Mouse (Mus musculus): ENCODE results near the gene Gm42878. TPM values are rescaled to one million over a fixed set of nuclear protein-coding genes. Genes with fewer than 3 reads are reported as not detected.

The Gm42878 gene
- total RNA-seq, 2 experiments from 2014 or later: 0.98 TPM; not detected in 1

GRCm38 (mm10) chr5:121585005-121585404 is 39.7 kb upstream of the Gm42878 start:
- intact Hi-C loops (cut with DNase I): no loop called here

GRCm38 (mm10) chr5:121583765-121584501 is 38.7 kb upstream of the Gm42878 start:
- TF ChIP-seq CTCF (IDR thresholded peaks at IDR 0.05): peak; percentile 56
- DNase-seq (ENCODE audit: extremely low spot score in 1 of 2, low spot score in 2 of 2): peak; percentile 60 to 71
- peak overlapping the region; percentile 72; the same call in 1 of the 2 replicates for H3K27ac ChIP-seq
- H3K4me3 ChIP-seq: no peak overlapping the region
- intact Hi-C loops (cut with DNase I): no loop called here

More at GRCm38 (mm10) chr5:121585005-121585404, 39.7 kb upstream of the Gm42878 start:
- no peak for DNase-seq (ENCODE audit: extremely low spot score in 1 of 2, low spot score in 2 of 2)
- no peak for TF ChIP-seq CTCF (IDR thresholded peaks at IDR 0.05)
- no peak overlapping the region for H3K4me3 ChIP-seq
- H3K27ac ChIP-seq: no peak overlapping the region

- no peak for DNase-seq (ENCODE audit: extremely low spot score in 1 of 2, low spot score in 2 of 2)
- no peak for TF ChIP-seq CTCF (IDR thresholded peaks at IDR 0.05)
- intact Hi-C loops (cut with DNase I): no loop called here
- H3K4me3 ChIP-seq: no peak overlapping the region
- H3K27ac ChIP-seq: no peak overlapping the region
These were observed 36.7 kb upstream of the Gm42878 start for GRCm38 (mm10) chr5:121581945-121582344.

DNA sequence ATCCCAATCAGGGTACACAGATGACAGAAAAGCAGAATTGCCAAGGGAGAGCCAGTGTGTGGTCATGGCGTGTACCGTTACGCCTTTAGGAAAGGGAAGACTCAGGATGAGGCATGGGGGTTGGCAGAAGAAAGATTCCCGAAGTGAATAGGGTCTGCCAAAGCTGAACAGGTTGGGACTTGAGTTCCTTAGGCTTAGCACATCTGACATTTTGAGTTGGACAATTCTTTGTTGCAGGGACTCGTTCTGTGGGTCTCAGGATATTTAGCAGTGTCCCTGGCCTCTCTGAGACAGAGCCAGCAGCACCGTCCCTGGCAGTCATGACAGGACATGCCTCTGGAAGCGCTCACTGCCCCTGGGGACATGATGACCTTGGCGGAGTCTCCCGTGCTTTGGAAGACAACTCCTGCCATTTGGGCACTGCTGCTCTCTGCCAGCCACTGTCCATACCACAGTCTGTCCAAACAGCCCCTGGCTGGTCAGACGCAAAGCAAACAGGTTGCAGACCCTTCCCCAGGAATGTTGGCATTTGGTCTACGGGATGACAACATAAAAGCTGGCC is 31.7 kb upstream of the Gm42878 start:
- TF ChIP-seq CTCF (IDR thresholded peaks at IDR 0.05): no peak
- Histone ChIP-seq H3K4me3 (no peak overlapping the region), H3K27ac (no peak overlapping the region)
- intact Hi-C loops (cut with DNase I): no loop called here
- no peak for DNase-seq (ENCODE audit: extremely low spot score in 1 of 2, low spot score in 2 of 2)

- intact Hi-C loops (cut with DNase I): no loop called here
- Histone ChIP-seq H3K4me3 (no peak overlapping the region), H3K27ac (no peak overlapping the region)
- no peak for DNase-seq (ENCODE audit: extremely low spot score in 1 of 2, low spot score in 2 of 2)
- no peak for TF ChIP-seq CTCF (IDR thresholded peaks at IDR 0.05)
These were observed 30.6 kb upstream of the Gm42878 start for GRCm38 (mm10) chr5:121575867-121576266.

GRCm38 (mm10) chr5:121574145-121574544 is 28.9 kb upstream of the Gm42878 start:
- DNase-seq (ENCODE audit: extremely low spot score in 1 of 2, low spot score in 2 of 2): no peak
- Histone ChIP-seq H3K4me3 (no peak overlapping the region), H3K27ac (no peak overlapping the region)
- TF ChIP-seq CTCF (IDR thresholded peaks at IDR 0.05): no peak
- intact Hi-C loops (cut with DNase I): no loop called here

DNA sequence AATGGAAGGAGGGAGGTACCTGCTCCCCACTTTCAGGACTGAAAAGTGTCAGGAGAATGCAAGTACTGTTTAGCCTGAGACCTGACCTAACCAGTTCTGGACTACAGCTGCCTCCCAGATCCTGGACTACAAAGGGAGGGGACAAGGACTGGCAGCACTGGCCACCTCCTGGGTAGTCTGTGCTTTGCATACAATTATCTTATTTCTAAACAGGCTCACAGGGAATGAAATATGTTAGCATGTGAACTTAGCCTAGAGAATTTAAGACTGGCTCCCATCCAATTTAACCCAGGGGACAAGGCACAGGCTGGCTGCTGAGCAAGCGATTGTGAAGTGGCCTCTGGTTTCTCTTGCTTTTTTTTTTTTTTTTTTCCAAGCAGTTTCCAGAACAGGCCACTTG is 25.5 kb upstream of the Gm42878 start:
- no peak for DNase-seq (ENCODE audit: extremely low spot score in 1 of 2, low spot score in 2 of 2)
- no peak overlapping the region for H3K4me3 ChIP-seq
- TF ChIP-seq CTCF (IDR thresholded peaks at IDR 0.05): no peak
- no peak overlapping the region for H3K27ac ChIP-seq
- intact Hi-C loops (cut with DNase I): no loop called here

GRCm38 (mm10) chr5:121569881-121570420 is 24.7 kb upstream of the Gm42878 start:
- TF ChIP-seq CTCF (IDR thresholded peaks at IDR 0.05): no peak
- intact Hi-C loops (cut with DNase I): no loop called here
- Histone ChIP-seq H3K4me3 (no peak overlapping the region), H3K27ac (no peak overlapping the region)
- no peak for DNase-seq (ENCODE audit: extremely low spot score in 1 of 2, low spot score in 2 of 2)

DNA sequence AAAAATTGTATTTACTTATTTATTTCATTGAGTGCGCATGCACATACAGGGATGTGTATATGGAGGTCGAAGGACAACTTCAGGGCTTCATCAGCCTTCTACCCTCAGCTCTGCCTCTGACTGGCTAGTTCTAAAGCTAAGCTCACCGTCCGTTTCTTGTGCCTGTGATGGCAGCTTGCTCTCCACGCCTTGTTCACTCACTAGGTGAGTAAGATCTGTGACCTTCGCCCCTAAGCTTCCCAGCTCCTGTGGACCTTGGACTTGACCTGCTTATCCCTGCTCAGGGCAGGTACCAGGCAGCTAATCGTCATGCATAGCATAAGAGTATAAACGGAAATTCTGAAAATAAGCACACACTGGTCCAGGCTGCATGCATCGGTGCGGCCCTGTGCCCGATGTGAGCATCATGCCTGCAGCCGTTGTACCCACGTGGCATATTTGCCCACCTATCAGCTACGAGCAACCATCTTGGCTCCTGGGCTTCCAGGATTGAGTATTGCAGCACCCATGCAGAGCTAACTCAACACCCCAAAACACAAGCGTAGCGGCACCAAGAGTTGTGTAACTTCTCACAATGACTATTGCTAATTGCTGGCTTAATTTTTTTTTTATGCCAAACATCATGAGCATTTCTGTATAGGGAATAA is 20.9 kb upstream of the Gm42878 start:
- no peak for TF ChIP-seq CTCF (IDR thresholded peaks at IDR 0.05)
- intact Hi-C loops (cut with DNase I): no loop called here
- no peak overlapping the region for H3K27ac ChIP-seq
- no peak overlapping the region for H3K4me3 ChIP-seq
- no peak for DNase-seq (ENCODE audit: extremely low spot score in 1 of 2, low spot score in 2 of 2)

- H3K27ac ChIP-seq: no peak overlapping the region
- intact Hi-C loops (cut with DNase I): loop anchor here (1.0 kb wide), 1 partner anchor 38 kb away; no protein-coding TSS in a partner anchor
- DNase-seq (ENCODE audit: extremely low spot score in 1 of 2, low spot score in 2 of 2): peak; percentile 81
- TF ChIP-seq CTCF (IDR thresholded peaks at IDR 0.05): peak; percentile 87
- peak overlapping the region; percentile 16; the same call in 1 of the 2 replicates for H3K4me3 ChIP-seq
These were observed 19.2 kb upstream of the Gm42878 start for GRCm38 (mm10) chr5:121564468-121564895.

DNA sequence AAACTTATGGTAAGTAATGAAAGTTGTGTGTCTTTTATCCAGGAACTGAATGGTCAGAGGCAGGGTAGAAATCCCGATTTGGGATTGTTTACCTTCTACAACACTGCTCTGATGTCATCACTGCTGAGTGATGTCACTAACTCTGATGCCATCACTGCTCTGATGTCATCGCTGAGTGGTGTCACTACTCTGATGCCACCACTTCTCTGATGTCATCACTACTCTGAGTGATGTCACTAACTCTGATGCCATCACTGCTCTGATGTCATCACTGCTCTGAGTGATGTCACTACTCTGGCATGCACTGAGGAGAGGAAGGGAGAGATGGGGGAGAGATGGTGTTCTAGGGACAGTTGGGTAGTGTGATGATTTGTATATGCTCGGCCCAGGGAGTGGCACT is 17.2 kb upstream of the Gm42878 start:
- no peak for TF ChIP-seq CTCF (IDR thresholded peaks at IDR 0.05)
- intact Hi-C loops (cut with DNase I): no loop called here
- Histone ChIP-seq H3K4me3 (no peak overlapping the region), H3K27ac (no peak overlapping the region)
- no peak for DNase-seq (ENCODE audit: extremely low spot score in 1 of 2, low spot score in 2 of 2)

GRCm38 (mm10) chr5:121549196-121549595 is 3.9 kb upstream of the Gm42878 start:
- intact Hi-C loops (cut with DNase I): no loop called here
- DNase-seq (ENCODE audit: extremely low spot score in 1 of 2, low spot score in 2 of 2): no peak
- Histone ChIP-seq H3K4me3 (no peak overlapping the region), H3K27ac (no peak overlapping the region)
- TF ChIP-seq CTCF (IDR thresholded peaks at IDR 0.05): no peak

All from left cerebral cortex, adult 2 months (tissue).